Comparison of ENCODE assay signal across 16 mouse cellular contexts in genomic region chr6:7356634-7357033, GRCm38 (mm10).
A peak's percentile ranks its signal among the peaks of the same experiment; 100 is the strongest.
DNase-seq lines count a peak whose midpoint lies in the region; ATAC-seq lines count a peak whose summit lies in the region.
"Had no signal": no experiment of that assay in that cellular context is flagged by ENCODE, and none has a peak within 500 bp of the region (broad histone marks: within the 10 kb centered on the region; RNA-seq: fewer than 3 reads in every experiment).

No protein-coding gene starts in this region.

- no peaks in the 10 kb centered on the region for H3K9me3 ChIP-seq in embryonic facial prominence, embryonic 14.5 days (ENCODE audit: control insufficient read depth, low read length)
- no peaks in the 10 kb centered on the region for H3K9me3 ChIP-seq in embryonic facial prominence, embryonic 10.5 days
- H3K9me3 ChIP-seq in kidney, embryonic 14.5 days (ENCODE audit: control insufficient read depth, low read length), result no peaks in the 10 kb centered on the region
- H3K9me3 ChIP-seq: embryonic facial prominence, embryonic 15.5 days; forebrain, embryonic 10.5 days; G1E; heart, embryonic 12.5 days; liver, embryonic 15.5 days had no signal

- H3K4me2 ChIP-seq in embryonic facial prominence, embryonic 14.5 days (ENCODE audit: low read depth, low read length), result no peak overlapping the region
- no peak overlapping the region for H3K4me2 ChIP-seq in kidney, embryonic 14.5 days (replicated peaks; ENCODE audit: low read depth, low read length)
- H3K4me2 ChIP-seq: embryonic facial prominence, embryonic 15.5 days; heart, embryonic 12.5 days; liver, embryonic 15.5 days had no signal

- H3K27me3 ChIP-seq in embryonic facial prominence, embryonic 14.5 days (replicated peaks; ENCODE audit: control insufficient read depth, insufficient read depth, low read length), result no peaks in the 10 kb centered on the region
- H3K27me3 ChIP-seq in embryonic facial prominence, embryonic 10.5 days (replicated peaks; ENCODE audit: low read depth, poor library complexity, severe bottlenecking), result no peaks in the 10 kb centered on the region
- H3K27me3 ChIP-seq in kidney, embryonic 14.5 days (ENCODE audit: control insufficient read depth, insufficient read depth, low read length), result no peaks in the 10 kb centered on the region
- H3K27me3 ChIP-seq: embryonic facial prominence, embryonic 15.5 days; heart, embryonic 12.5 days; liver, embryonic 15.5 days had no signal

- H3K4me3 ChIP-seq in embryonic facial prominence, embryonic 14.5 days (ENCODE audit: low read depth, low read length), result no peak overlapping the region
- H3K4me3 ChIP-seq in embryonic facial prominence, embryonic 10.5 days, result no peak overlapping the region
- H3K4me3 ChIP-seq in kidney, embryonic 14.5 days (ENCODE audit: low read length), result no peak overlapping the region
- H3K4me3 ChIP-seq: embryonic facial prominence, embryonic 15.5 days; forebrain, embryonic 10.5 days; heart, embryonic 12.5 days; liver, embryonic 15.5 days had no signal

- no peaks in the 10 kb centered on the region for H3K36me3 ChIP-seq in embryonic facial prominence, embryonic 14.5 days (ENCODE audit: control insufficient read depth, insufficient read depth, low read length)
- no peaks in the 10 kb centered on the region for H3K36me3 ChIP-seq in embryonic facial prominence, embryonic 10.5 days (replicated peaks)
- no peaks in the 10 kb centered on the region for H3K36me3 ChIP-seq in kidney, embryonic 14.5 days (ENCODE audit: control insufficient read depth, insufficient read depth, low read length)
- H3K36me3 ChIP-seq: embryonic facial prominence, embryonic 15.5 days; forebrain, embryonic 10.5 days; G1E; heart, embryonic 12.5 days; liver, embryonic 15.5 days had no signal

- H3K9ac ChIP-seq in embryonic facial prominence, embryonic 14.5 days (ENCODE audit: low read depth, low read length), result no peak overlapping the region
- no peak overlapping the region for H3K9ac ChIP-seq in kidney, embryonic 14.5 days (ENCODE audit: low read depth, low read length)
- H3K9ac ChIP-seq: embryonic facial prominence, embryonic 15.5 days; heart, embryonic 12.5 days; liver, embryonic 15.5 days had no signal

- H3K27ac ChIP-seq in embryonic facial prominence, embryonic 14.5 days (replicated peaks; ENCODE audit: low read depth, low read length), result no peak overlapping the region
- H3K27ac ChIP-seq in embryonic facial prominence, embryonic 10.5 days (replicated peaks), result no peak overlapping the region
- H3K27ac ChIP-seq in kidney, embryonic 14.5 days (ENCODE audit: low read depth, low read length), result no peak overlapping the region
- H3K27ac ChIP-seq: embryonic facial prominence, embryonic 15.5 days; forebrain, embryonic 10.5 days; liver, embryonic 15.5 days had no signal

- WGBS in embryonic facial prominence, embryonic 14.5 days, result 53% methylated on average over 2 of the region's 2 CpGs
- 79% methylated on average over 2 of the region's 2 CpGs for WGBS in embryonic facial prominence, embryonic 10.5 days
- WGBS in kidney, embryonic 14.5 days, result 55% methylated on average over 2 of the region's 2 CpGs
- 13% methylated on average over 2 of the region's 2 CpGs for WGBS in large intestine, adult 2 months

- DNase-seq in embryonic facial prominence, embryonic 14.5 days (ENCODE audit: low spot score), result peak; percentile 15
- no peak for DNase-seq in embryonic facial prominence, embryonic 10.5 days (ENCODE audit: low spot score)
- peak; percentile 9 for DNase-seq in kidney, postnatal 10 days
- DNase-seq in retina, postnatal 1 day, result peak; percentile 18
- no peak for DNase-seq in retina, embryonic 14.5 days (ENCODE audit: low spot score)
- DNase-seq in large intestine, adult 2 months (ENCODE audit: low read depth, low spot score), result peak; percentile 71
- DNase-seq in frontal cortex, postnatal 36 days (ENCODE audit: low spot score in 2 of 2), result no peak
- DNase-seq: kidney, adult 9 months; midbrain, embryonic 14.5 days had no signal

- H3K4me1 ChIP-seq in embryonic facial prominence, embryonic 14.5 days (ENCODE audit: control insufficient read depth, insufficient read depth, low read length), result no peaks in the 10 kb centered on the region
- H3K4me1 ChIP-seq in embryonic facial prominence, embryonic 10.5 days, result no peaks in the 10 kb centered on the region
- no peaks in the 10 kb centered on the region for H3K4me1 ChIP-seq in kidney, embryonic 14.5 days (ENCODE audit: control insufficient read depth, insufficient read depth, low read length)
- H3K4me1 ChIP-seq: embryonic facial prominence, embryonic 15.5 days; forebrain, embryonic 10.5 days; heart, embryonic 12.5 days; liver, embryonic 15.5 days had no signal

- no peak for ATAC-seq in embryonic facial prominence, embryonic 14.5 days (ENCODE audit: low read depth)
- ATAC-seq in kidney, embryonic 14.5 days (ENCODE audit: low FRiP score, low TSS enrichment), result no peak
- ATAC-seq: CD4-positive, CD25-positive, alpha-beta regulatory T cell, adult 4 months had no signal

Comparison
In these comparisons a context has a peak if more than half of its experiments do, and no peak if none do; other contexts are left out.
1. DNase-seq: peak in embryonic facial prominence, embryonic 14.5 days (single experiment), kidney, postnatal 10 days (single experiment), retina, postnatal 1 day (single experiment) and large intestine, adult 2 months (single experiment); none in embryonic facial prominence, embryonic 10.5 days (single experiment), retina, embryonic 14.5 days (single experiment) and frontal cortex, postnatal 36 days (0 of 2).